Mouse (Mus musculus) CH12.LX (cell line): ENCODE data around the gene 1700020N01Rik. TPM values are rescaled to one million over a fixed set of nuclear protein-coding genes. Genes with fewer than 3 reads are reported as not detected.
A peak's percentile ranks its signal among the peaks of the same experiment; 100 is the strongest.

Experiments used
- DNase-seq: peaks from one replicate; pipeline ENCODE4 v3.0.0-alpha.2; 2013; ENCODE audit errors: extremely low read depth
- H3K27ac ChIP-seq: 2 replicates; pipeline ENCODE4 v1.5.1; 2012; ENCODE audit warnings: low read depth, mild to moderate bottlenecking, control low read depth, moderate library complexity; ENCODE audit not compliant: insufficient read depth
- H3K27me3 ChIP-seq: replicated peaks from 2 replicates; pipeline ENCODE3; 2012; ENCODE audit warnings: inconsistent platforms
- H3K36me3 ChIP-seq, 2 experiments: replicated peaks in 1 of 2; 2 replicates each; pipeline versions ENCODE3 to v1.6.1; 2012; ENCODE audit warnings: inconsistent platforms in 1 of 2, low read length in 1 of 2, mild to moderate bottlenecking in 1 of 2, mixed read lengths in 1 of 2, moderate library complexity in 1 of 2; ENCODE audit not compliant: control insufficient read depth in 1 of 2, insufficient read depth in 1 of 2
- H3K4me1 ChIP-seq, 2 experiments: 2 replicates each; pipeline ENCODE4 v1.6.1; 2012; ENCODE audit warnings: inconsistent platforms in 1 of 2, moderate library complexity in 1 of 2; ENCODE audit not compliant: insufficient read depth in 2 of 2, control insufficient read depth in 1 of 2
- H3K4me2 ChIP-seq: 2 replicates; pipeline ENCODE4 v1.6.1; 2012; ENCODE audit warnings: low read depth, mild to moderate bottlenecking, control low read depth; ENCODE audit not compliant: poor library complexity, insufficient read depth, severe bottlenecking
- H3K4me3 ChIP-seq, 3 experiments: fragments of 150-350 bp in 1 of 3; sonication (generic) in 1 of 3; replicated peaks in 1 of 3; 2 replicates each; pipeline versions ENCODE3 to v1.5.1; 2011 to 2012; ENCODE audit warnings: low read depth in 2 of 3, low read length in 2 of 3, mild to moderate bottlenecking in 2 of 3, moderate library complexity in 2 of 3, control low read depth in 1 of 3, improper control_type of control experiment in 1 of 3, inconsistent platforms in 1 of 3, mixed read lengths in 1 of 3; ENCODE audit not compliant: poor library complexity in 1 of 3
- H3K79me2 ChIP-seq: replicated peaks from 2 replicates; pipeline ENCODE4 v1.6.1; 2012; ENCODE audit warnings: mild to moderate bottlenecking, moderate library complexity; ENCODE audit not compliant: control insufficient read depth, poor library complexity, insufficient read depth, severe bottlenecking; ENCODE audit errors: extremely low read depth
- H3K9ac ChIP-seq: 2 replicates; pipeline ENCODE4 v1.6.1; 2012; ENCODE audit warnings: low read depth, mild to moderate bottlenecking, control low read depth, moderate library complexity; ENCODE audit not compliant: insufficient read depth
- H3K9me3 ChIP-seq: replicated peaks from 2 replicates; pipeline ENCODE3; 2012; ENCODE audit warnings: low read length, inconsistent platforms, mixed read lengths
- BHLHE40 ChIP-seq: IDR thresholded peaks from 2 replicates; pipeline ENCODE4 v1.6.1; 2011; ENCODE audit warnings: mild to moderate bottlenecking, low read depth, low read length, improper control_type of control experiment
- CHD1 ChIP-seq: IDR thresholded peaks from 2 replicates; pipeline ENCODE4 v1.6.1; 2012; ENCODE audit warnings: low read depth, low read length, improper control_type of control experiment, inconsistent platforms
- CHD2 ChIP-seq: IDR thresholded peaks from 2 replicates; pipeline ENCODE4 v1.6.1; 2011; ENCODE audit warnings: low read length, improper control_type of control experiment
- CTCF ChIP-seq, 2 experiments: IDR thresholded peaks in 1 of 2; conservative IDR thresholded peaks in 1 of 2; 2 replicates each; pipeline ENCODE4 v1.5.1; 2011 to 2012; ENCODE audit warnings: low read depth in 2 of 2, low read length in 2 of 2, improper control_type of control experiment in 1 of 2, inconsistent platforms in 1 of 2, mild to moderate bottlenecking in 1 of 2, moderate library complexity in 1 of 2
- E2F4 ChIP-seq: IDR thresholded peaks from 2 replicates; pipeline ENCODE4 v1.6.1; 2011; ENCODE audit warnings: low read depth, low read length, improper control_type of control experiment; ENCODE audit not compliant: insufficient replicate concordance
- EP300 ChIP-seq: IDR thresholded peaks from 2 replicates; pipeline ENCODE4 v1.6.1; 2011; ENCODE audit warnings: low read length, improper control_type of control experiment
- ETS1 ChIP-seq: conservative IDR thresholded peaks from 2 replicates; pipeline ENCODE4 v1.6.1; 2012; ENCODE audit warnings: low read depth, mild to moderate bottlenecking, inconsistent platforms, low read length, improper control_type of control experiment, moderate library complexity
- HCFC1 ChIP-seq: IDR thresholded peaks from 2 replicates; pipeline ENCODE4 v1.6.1; 2012; ENCODE audit warnings: low read depth, mild to moderate bottlenecking, inconsistent platforms, low read length, improper control_type of control experiment
- JUN ChIP-seq: IDR thresholded peaks from 2 replicates; pipeline ENCODE4 v1.6.1; 2011; ENCODE audit warnings: low read depth, mild to moderate bottlenecking, low read length, improper control_type of control experiment, moderate library complexity; ENCODE audit not compliant: insufficient read depth
- JUND ChIP-seq: conservative IDR thresholded peaks from 2 replicates; pipeline ENCODE4 v1.6.1; 2011; ENCODE audit warnings: low read depth, low read length, improper control_type of control experiment
- MAX ChIP-seq: IDR thresholded peaks from 2 replicates; pipeline ENCODE4 v1.6.1; 2011; ENCODE audit warnings: low read length, improper control_type of control experiment
- MAZ ChIP-seq: IDR thresholded peaks from 2 replicates; pipeline ENCODE4 v1.6.1; 2012; ENCODE audit warnings: low read depth, mild to moderate bottlenecking, inconsistent platforms, low read length, improper control_type of control experiment, moderate library complexity
- MXI1 ChIP-seq: IDR thresholded peaks from 2 replicates; pipeline ENCODE4 v1.6.1; 2011; ENCODE audit warnings: mild to moderate bottlenecking, low read depth, low read length, improper control_type of control experiment
- MYC ChIP-seq: IDR thresholded peaks from 2 replicates; pipeline ENCODE4 v1.6.1; 2011; ENCODE audit warnings: low read depth, mild to moderate bottlenecking, improper control_type of control experiment, low read length
- POLR2A ChIP-seq: IDR thresholded peaks from 2 replicates; pipeline ENCODE4 v1.6.1; 2011; ENCODE audit warnings: low read depth, mild to moderate bottlenecking, improper control_type of control experiment, low read length
- POLR2AphosphoS2 ChIP-seq: IDR thresholded peaks from 2 replicates; pipeline ENCODE4 v1.6.1; 2011; ENCODE audit warnings: low read depth, low read length, improper control_type of control experiment
- RAD21 ChIP-seq: IDR thresholded peaks from 2 replicates; pipeline ENCODE4 v1.6.1; 2011; ENCODE audit warnings: low read depth, mild to moderate bottlenecking, low read length, improper control_type of control experiment, moderate library complexity
- RCOR1 ChIP-seq: conservative IDR thresholded peaks from 2 replicates; pipeline ENCODE4 v1.6.1; 2012; ENCODE audit warnings: low read depth, mild to moderate bottlenecking, inconsistent platforms, low read length, improper control_type of control experiment
- SIN3A ChIP-seq: IDR thresholded peaks from 2 replicates; pipeline ENCODE4 v1.6.1; 2012; ENCODE audit warnings: low read length, improper control_type of control experiment, inconsistent platforms
- SMC3 ChIP-seq: IDR thresholded peaks from 2 replicates; pipeline ENCODE4 v1.6.1; 2011; ENCODE audit warnings: low read depth, low read length, improper control_type of control experiment
- TBP ChIP-seq: conservative IDR thresholded peaks from 2 replicates; pipeline ENCODE4 v1.6.1; 2011; ENCODE audit warnings: low read depth, low read length, improper control_type of control experiment
- TCF12 ChIP-seq: IDR thresholded peaks from 2 replicates; pipeline ENCODE4 v1.6.1; 2014; ENCODE audit warnings: low read depth, mild to moderate bottlenecking, inconsistent platforms, low read length, improper control_type of control experiment
- UBTF ChIP-seq: IDR thresholded peaks from 2 replicates; pipeline ENCODE4 v1.6.1; 2012; ENCODE audit warnings: low read depth, mild to moderate bottlenecking, inconsistent platforms, low read length, improper control_type of control experiment, moderate library complexity
- USF1 ChIP-seq: IDR thresholded peaks from 2 replicates; pipeline ENCODE4 v1.6.1; 2014; ENCODE audit warnings: low read depth, mild to moderate bottlenecking, inconsistent platforms, low read length, improper control_type of control experiment
- USF2 ChIP-seq: conservative IDR thresholded peaks from 2 replicates; pipeline ENCODE4 v1.6.1; 2011; ENCODE audit warnings: low read depth, low read length, improper control_type of control experiment
- ZKSCAN1 ChIP-seq: IDR thresholded peaks from 2 replicates; pipeline ENCODE4 v1.6.1; 2012; ENCODE audit warnings: low read depth, inconsistent platforms, low read length, improper control_type of control experiment, borderline replicate concordance
- ZMIZ1 ChIP-seq: IDR thresholded peaks from 2 replicates; pipeline ENCODE4 v1.6.1; 2012; ENCODE audit warnings: low read depth, mild to moderate bottlenecking, inconsistent platforms, low read length, improper control_type of control experiment
- ZNF384 ChIP-seq: IDR thresholded peaks from 2 replicates; pipeline ENCODE4 v1.6.1; 2012; ENCODE audit warnings: low read depth, low read length, improper control_type of control experiment, inconsistent platforms
- dilution Hi-C: fragments of 300-500 bp; cut with MboI; formaldehyde crosslinking; loops from 2 replicates; pipeline ENCODE4 v1.14.3; 2020; ENCODE audit warnings: low sequenced_read_pairs; ENCODE audit not compliant: extremely low pct_unique_long_range_greater_than_20kb, extremely low pct_ligation_motif_present
- in situ Hi-C: fragments of 300-500 bp; cut with MboI; formaldehyde crosslinking; loops from 3 replicates; pipeline ENCODE4 v1.14.3; 2019; ENCODE audit warnings: low sequenced_read_pairs, low pct_ligation_motif_present, low pct_unique_long_range_greater_than_20kb, mixed read lengths
- polyA plus RNA-seq: library from polyadenylated mRNA; unstranded; fragments of >175 nt; gene quantifications from 2 replicates; pipeline ENCODE4 v1.2.1, GENCODE M21; 2012; ENCODE audit warnings: low read depth; ENCODE audit not compliant: insufficient read length
- total RNA-seq, 2 experiments: library from RNA; depleted of rRNA; stranded (reverse); fragments of 300-350 nt in 1 of 2; fragments of >200 nt in 1 of 2; gene quantifications; 2 replicates each; pipeline ENCODE4 v1.2.3; 2012 to 2014

The 1700020N01Rik gene
- total and polyA plus RNA-seq, 3 experiments, result not detected

- TF ChIP-seq ZMIZ1, result no peak
- no peak for TF ChIP-seq POLR2A
- TF ChIP-seq MXI1, result no peak
- TF ChIP-seq USF2, result no peak
- TF ChIP-seq CHD2, result no peak
- TF ChIP-seq EP300, result no peak
- no peak for TF ChIP-seq BHLHE40
- TF ChIP-seq USF1, result no peak
- TF ChIP-seq UBTF, result no peak
- no peak for TF ChIP-seq POLR2AphosphoS2
- TF ChIP-seq RCOR1, result no peak
- TF ChIP-seq SMC3, result no peak
- TF ChIP-seq ETS1, result no peak
- TF ChIP-seq ZNF384, result no peak
- TF ChIP-seq SIN3A, result no peak
- TF ChIP-seq TCF12, result no peak
- no peak for TF ChIP-seq JUN
- TF ChIP-seq MAX, result no peak
- TF ChIP-seq JUND, result no peak
- TF ChIP-seq MAZ, result no peak
- no peak for DNase-seq
- H3K4me1 ChIP-seq, result peaks cover 0 to 16% of the 10 kb centered on the region in 2 experiments; a peak in 3 of 4 replicates
- no peaks in the 10 kb centered on the region for H3K79me2 ChIP-seq
- no peak overlapping the region for H3K27ac ChIP-seq
- no peak overlapping the region for H3K9ac ChIP-seq
- peak overlapping the region; percentile 44; the same call in 1 of the 2 replicates for H3K4me2 ChIP-seq
- no peaks in the 10 kb centered on the region for H3K36me3 ChIP-seq
- H3K4me3 ChIP-seq, result no peak overlapping the region
- H3K27me3 ChIP-seq, result no peaks in the 10 kb centered on the region
- H3K9me3 ChIP-seq, result no peaks in the 10 kb centered on the region
- in situ Hi-C loops (no loop called here), dilution Hi-C loops (no loop called here)
These were observed 26.9 kb upstream of the 1700020N01Rik start for GRCm38 (mm10) chr10:21566074-21566473.

- Histone ChIP-seq H3K9me3 (no peaks in the 10 kb centered on the region), H3K36me3 (no peaks in the 10 kb centered on the region), H3K4me3 (no peak overlapping the region), H3K27me3 (no peaks in the 10 kb centered on the region)
- TF ChIP-seq HCFC1, result no peak
- no peak for TF ChIP-seq JUN
- no peak for TF ChIP-seq CHD1
- TF ChIP-seq RCOR1, result no peak
- no peak for TF ChIP-seq RAD21
- no peak for TF ChIP-seq MYC
- TF ChIP-seq POLR2A, result no peak
- no peak for TF ChIP-seq CTCF (conservative IDR thresholded peaks at IDR 0.05 in 1 of 2, IDR thresholded peaks at IDR 0.05 in 1 of 2; ENCODE audit: low read depth in 2 of 2, low read length in 2 of 2)
- TF ChIP-seq ZKSCAN1, result no peak
- no peak for TF ChIP-seq E2F4
- TF ChIP-seq EP300, result no peak
- no peak for TF ChIP-seq TBP
- no peak for TF ChIP-seq ZNF384
- TF ChIP-seq SMC3, result no peak
- TF ChIP-seq, all 38 proteins: peak for 0
- Histone ChIP-seq H3K27ac (no peak overlapping the region), H3K9ac (no peak overlapping the region), H3K79me2 (no peaks in the 10 kb centered on the region), H3K4me2 (no peak overlapping the region), H3K4me1 (peaks cover 0 to 6% of the 10 kb centered on the region in 2 experiments; a peak in 2 of 4 replicates)
- dilution Hi-C loops (no loop called here), in situ Hi-C loops (no loop called here)
- no peak for DNase-seq
These were observed 21.3 kb upstream of the 1700020N01Rik start for GRCm38 (mm10) chr10:21571615-21572014.
